Mouse (Mus musculus): ENCODE results near the gene Serpinb9f.
"Not testable (repeated sequence)": the region's sequence is repeated elsewhere in the genome, so short reads cannot be mapped to it uniquely, and the experiment has no call there.

The Serpinb9f gene

DNA sequence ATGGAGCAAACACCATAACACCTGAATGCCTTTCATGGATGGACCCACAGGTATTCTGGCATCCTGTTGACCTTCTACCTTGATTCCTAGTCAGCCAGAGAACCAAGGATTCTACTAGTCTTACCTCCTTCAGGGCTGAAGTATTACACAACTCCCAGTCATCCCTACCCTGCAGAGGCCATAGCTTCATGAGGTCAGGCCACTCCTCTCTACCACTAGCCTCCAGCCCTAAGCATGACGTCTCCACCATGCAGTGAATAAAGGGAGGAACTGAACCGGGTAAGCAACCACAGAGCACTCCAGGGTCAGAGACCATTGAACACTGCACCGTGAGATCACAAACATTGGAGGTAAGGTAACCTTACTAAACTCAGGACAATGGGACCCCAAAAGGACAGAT is at the start of gene Serpinb9f:
Serpinb9f (plus strand) TSS at position 301 of the 400 bp plus-strand sequence.
- DNase-seq: not testable (repeated sequence)

DNA sequence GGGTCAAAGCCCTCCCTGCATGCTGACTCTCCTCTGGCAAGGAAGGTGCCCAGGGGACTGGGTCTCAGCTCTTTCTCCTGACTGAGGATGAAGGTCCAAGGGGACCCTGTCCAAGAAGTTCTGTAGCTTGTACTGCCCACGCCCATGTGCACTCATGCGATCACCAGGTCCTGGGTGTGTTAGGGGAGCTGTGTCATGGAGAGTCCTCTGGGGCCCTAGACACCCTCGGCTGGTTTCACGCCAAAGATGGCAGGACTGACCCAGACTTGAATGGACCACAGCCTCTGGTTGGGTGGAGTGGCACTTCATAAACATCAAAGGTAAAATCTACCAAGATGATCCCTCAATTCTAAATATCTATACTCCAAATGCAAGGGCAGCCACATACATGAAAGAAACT is 15.2 kb upstream of the Serpinb9f start:
- DNase-seq: not testable (repeated sequence)

DNA sequence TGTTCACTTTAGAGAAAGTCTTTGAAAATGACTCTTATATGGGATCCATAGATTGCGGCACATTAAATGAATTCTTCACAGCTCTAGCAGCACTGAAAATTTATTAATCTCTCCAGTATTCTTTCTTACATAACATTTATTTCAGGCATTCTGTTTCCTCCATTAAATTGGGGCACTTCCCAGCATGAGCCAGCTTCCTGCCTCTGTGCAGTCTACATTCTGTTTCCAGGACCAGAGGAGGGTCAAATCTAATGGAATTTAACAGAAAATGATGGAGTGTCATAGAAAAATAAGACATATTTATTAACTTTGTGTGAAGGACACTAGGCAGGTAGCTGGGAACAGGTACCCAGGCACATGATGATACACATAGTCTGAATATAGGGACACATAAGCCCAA is 32.8 kb downstream of the Serpinb9f start:
- peak; percentile 9 for DNase-seq

All from cerebellum, adult 11 months (tissue).